9 mouse cellular contexts compared by ENCODE assay signal in genomic region chr15:40130880-40131478, GRCm38 (mm10). TPM values are rescaled to one million over a fixed set of nuclear protein-coding genes. Genes with fewer than 3 reads are reported as not detected.
DNase-seq lines count a peak whose midpoint lies in the region; ATAC-seq and TF ChIP-seq lines count a peak whose summit lies in the region.
"Had no signal": no experiment of that assay in that cellular context is flagged by ENCODE, and none has a peak within 500 bp of the region (broad histone marks: within the 10 kb centered on the region; RNA-seq: fewer than 3 reads in every experiment).

No protein-coding gene starts in this region.

- no peaks in the 10 kb centered on the region for H3K27me3 ChIP-seq in forebrain, embryonic 11.5 days (ENCODE audit: control insufficient read depth, insufficient read depth, low read length)
- peaks cover 4% of the 10 kb centered on the region; the same call in 1 of the 2 replicates for H3K27me3 ChIP-seq in heart, postnatal 0 days (ENCODE audit: control insufficient read depth, insufficient read depth, low read length)

- H3K9ac ChIP-seq in forebrain, embryonic 11.5 days (ENCODE audit: low read length): no peak overlapping the region
- no peak overlapping the region for H3K9ac ChIP-seq in heart, postnatal 0 days (replicated peaks; ENCODE audit: low read depth, low read length)

- H3K9me3 ChIP-seq in forebrain, embryonic 11.5 days (ENCODE audit: control insufficient read depth, low read length): no peaks in the 10 kb centered on the region
- H3K9me3 ChIP-seq in heart, postnatal 0 days (replicated peaks; ENCODE audit: control insufficient read depth, low read length): no peaks in the 10 kb centered on the region

- WGBS in forebrain, embryonic 11.5 days: 25% methylated on average over 15 of the region's 15 CpGs
- 18% methylated on average over 15 of the region's 15 CpGs for WGBS in heart, postnatal 0 days

- no peaks in the 10 kb centered on the region for H3K4me1 ChIP-seq in forebrain, embryonic 11.5 days (replicated peaks; ENCODE audit: control insufficient read depth, insufficient read depth, low read length)
- H3K4me1 ChIP-seq in heart, postnatal 0 days (ENCODE audit: control insufficient read depth, insufficient read depth): no peaks in the 10 kb centered on the region

- DNase-seq in ES-CJ7 (ENCODE audit: low read depth, low spot score): peak; percentile 64
- DNase-seq in brain, embryonic 14.5 days (ENCODE audit: low read depth): peak; percentile 88
- DNase-seq in forebrain, embryonic 11.5 days (ENCODE audit: low spot score): peak; percentile 86
- DNase-seq in heart, postnatal 0 days (ENCODE audit: low spot score): peak; percentile 67
- DNase-seq in layer of hippocampus, adult 2 months (ENCODE audit: low spot score in 2 of 2): peak; percentile 63 to 90
- peak; percentile 80 for DNase-seq in lung, postnatal 10 days
- peak; percentile 88 for DNase-seq in retina, embryonic 14.5 days (ENCODE audit: low spot score)
- peak; percentile 33 to 69 for DNase-seq in urinary bladder, adult 18-20 months (ENCODE audit: low spot score in 2 of 2)

- peak; percentile 98 for TF ChIP-seq CTCF in brain, embryonic 14.5 days (IDR thresholded peaks at IDR 0.05; ENCODE audit: borderline replicate concordance, extremely low read depth, insufficient read depth, insufficient read length)
- TF ChIP-seq CTCF in heart, postnatal 0 days (IDR thresholded peaks at IDR 0.05; ENCODE audit: low read depth): peak; percentile 92
- TF ChIP-seq CTCF in layer of hippocampus, adult 2 months (conservative IDR thresholded peaks at IDR 0.05): peak; percentile 100

- TF ChIP-seq EP300 in heart, postnatal 0 days (IDR thresholded peaks at IDR 0.05; ENCODE audit: low read depth): no peak

- ATAC-seq in forebrain, embryonic 11.5 days (replicated peaks; ENCODE audit: low FRiP score): peak; percentile 79
- ATAC-seq in heart, postnatal 0 days (ENCODE audit: insufficient read depth, low read depth): peak; percentile 57

- no peak for TF ChIP-seq POLR2A in brain, embryonic 14.5 days (IDR thresholded peaks at IDR 0.05; ENCODE audit: borderline replicate concordance, extremely low read depth, insufficient read depth, insufficient read length, poor library complexity, severe bottlenecking)

- H3K4me3 ChIP-seq in forebrain, embryonic 11.5 days (ENCODE audit: low read depth, low read length): no peak overlapping the region
- H3K4me3 ChIP-seq in heart, postnatal 0 days (ENCODE audit: low read depth, low read length): no peak overlapping the region
- no peak overlapping the region for H3K4me3 ChIP-seq in layer of hippocampus, adult 2 months

- no peak overlapping the region for H3K4me2 ChIP-seq in forebrain, embryonic 11.5 days (ENCODE audit: low read depth, low read length, severe bottlenecking)
- peak overlapping the region; percentile 44 for H3K4me2 ChIP-seq in heart, postnatal 0 days (ENCODE audit: low read depth, low read length)

- no peaks in the 10 kb centered on the region for H3K36me3 ChIP-seq in forebrain, embryonic 11.5 days (ENCODE audit: control insufficient read depth, insufficient read depth, low read length)
- H3K36me3 ChIP-seq in heart, postnatal 0 days (replicated peaks; ENCODE audit: control insufficient read depth, insufficient read depth, low read length): no peaks in the 10 kb centered on the region

- H3K27ac ChIP-seq in forebrain, embryonic 11.5 days (ENCODE audit: low read depth, low read length): no peak overlapping the region
- H3K27ac ChIP-seq in heart, postnatal 0 days (ENCODE audit: low read depth): no peak overlapping the region
- H3K27ac ChIP-seq in layer of hippocampus, adult 2 months: no peak overlapping the region

RNA-seq across cellular contexts. Expression of gene 9330182O14Rik, which starts 3.2 kb away (rescaled TPM):
- not detected in 2 replicates for polyA plus RNA-seq in brain, embryonic 14.5 days (2012; rRNA removed)
- polyA plus RNA-seq in forebrain, embryonic 11.5 days (2014; fragmentation: Nextera tagmentation; extraction: Ambion mirVana): not detected in 2 replicates
- not detected in 2 replicates for total RNA-seq in heart, postnatal 0 days (2014; rRNA removed; ENCODE audit: low replicate concordance)
- polyA plus RNA-seq in heart, postnatal 0 days (2015; fragmentation: Nextera tagmentation; extraction: Ambion mirVana): not detected in 2 replicates
- total RNA-seq in layer of hippocampus, adult 2 months (2021): not detected
- polyA plus RNA-seq: large intestine, adult 2 months had no signal
